ENCODE assay signal across 18 mouse cellular contexts in genomic region chr8:12051357-12051756, GRCm38 (mm10).
DNase-seq lines count a peak whose midpoint lies in the region; ATAC-seq lines count a peak whose summit lies in the region.
"Had no signal": no experiment of that assay in that cellular context is flagged by ENCODE, and none has a peak within 500 bp of the region (broad histone marks: within the 10 kb centered on the region; RNA-seq: fewer than 3 reads in every experiment).

No protein-coding gene starts in this region.

- 0 out of 2 replicates have a peak, but pooled peaks cover 6% of the 10 kb centered on the region for H3K4me1 ChIP-seq in heart, embryonic 10.5 days
- H3K4me1 ChIP-seq in heart, embryonic 12.5 days (replicated peaks): no peaks in the 10 kb centered on the region
- peaks cover 11% of the 10 kb centered on the region for H3K4me1 ChIP-seq in limb, embryonic 13.5 days
- H3K4me1 ChIP-seq in neural tube, embryonic 15.5 days: peaks cover 11% of the 10 kb centered on the region

- no peaks in the 10 kb centered on the region for H3K9me3 ChIP-seq in heart, embryonic 10.5 days
- no peaks in the 10 kb centered on the region for H3K9me3 ChIP-seq in heart, embryonic 12.5 days (replicated peaks)
- no peaks in the 10 kb centered on the region for H3K9me3 ChIP-seq in limb, embryonic 13.5 days
- H3K9me3 ChIP-seq in neural tube, embryonic 15.5 days (replicated peaks): no peaks in the 10 kb centered on the region
- H3K9me3 ChIP-seq: G1E had no signal

- peaks cover 15% of the 10 kb centered on the region; the same call in 1 of the 2 replicates for H3K27me3 ChIP-seq in heart, embryonic 10.5 days (ENCODE audit: insufficient read depth, poor library complexity, severe bottlenecking)
- H3K27me3 ChIP-seq in heart, embryonic 12.5 days (replicated peaks): peaks cover 6% of the 10 kb centered on the region; the same call in 1 of the 2 replicates
- peaks cover 3% of the 10 kb centered on the region; the same call in 1 of the 2 replicates for H3K27me3 ChIP-seq in limb, embryonic 13.5 days
- peaks cover 35% of the 10 kb centered on the region; the same call in 1 of the 2 replicates for H3K27me3 ChIP-seq in neural tube, embryonic 15.5 days (replicated peaks)

- 56% methylated on average over 12 of the region's 12 CpGs for WGBS in heart, embryonic 10.5 days
- 56% methylated on average over 12 of the region's 12 CpGs for WGBS in heart, embryonic 12.5 days
- WGBS in limb, embryonic 13.5 days: 27% methylated on average over 12 of the region's 12 CpGs
- WGBS in neural tube, embryonic 15.5 days: 25% methylated on average over 12 of the region's 12 CpGs

- 0 out of 2 replicates have a peak overlapping the region, but pooled peaks have one; percentile 13 for H3K27ac ChIP-seq in heart, embryonic 10.5 days
- H3K27ac ChIP-seq in heart, embryonic 12.5 days (ENCODE audit: poor library complexity, severe bottlenecking): no peak overlapping the region
- H3K27ac ChIP-seq in limb, embryonic 13.5 days: no peak overlapping the region
- no peak overlapping the region for H3K27ac ChIP-seq in neural tube, embryonic 15.5 days (replicated peaks)
- H3K27ac ChIP-seq: gastrocnemius, adult 2 months; layer of hippocampus, adult 2 months; liver, embryonic 14.5 days had no signal

- H3K9ac ChIP-seq in heart, embryonic 12.5 days: no peak overlapping the region
- peak overlapping the region; percentile 19; the same call in 1 of the 2 replicates for H3K9ac ChIP-seq in limb, embryonic 13.5 days
- H3K9ac ChIP-seq in neural tube, embryonic 15.5 days (replicated peaks): no peak overlapping the region
- H3K9ac ChIP-seq: liver, embryonic 14.5 days had no signal

- H3K36me3 ChIP-seq in heart, embryonic 10.5 days: no peaks in the 10 kb centered on the region
- H3K36me3 ChIP-seq in heart, embryonic 12.5 days: no peaks in the 10 kb centered on the region
- no peaks in the 10 kb centered on the region for H3K36me3 ChIP-seq in limb, embryonic 13.5 days
- no peaks in the 10 kb centered on the region for H3K36me3 ChIP-seq in neural tube, embryonic 15.5 days
- H3K36me3 ChIP-seq: G1E had no signal

- DNase-seq in heart, embryonic 10.5 days (ENCODE audit: low spot score): no peak
- peak; percentile 5 for DNase-seq in forelimb bud, embryonic 11.5 days (ENCODE audit: low read depth, low spot score)
- no peak for DNase-seq in testis, postnatal 10 days (ENCODE audit: low spot score)
- DNase-seq in kidney, postnatal 10 days: no peak
- DNase-seq in adrenal gland, postnatal 14 days: no peak
- DNase-seq: adrenal gland, postnatal 25 days; B cell, adult 2 months; cerebellum, postnatal 36 days; gastrocnemius, adult 2 months; kidney, adult 9 months; lung, postnatal 10 days; thymus, adult 18-20 months had no signal

- H3K4me2 ChIP-seq in heart, embryonic 12.5 days: no peak overlapping the region
- no peak overlapping the region for H3K4me2 ChIP-seq in limb, embryonic 13.5 days (replicated peaks)
- H3K4me2 ChIP-seq in neural tube, embryonic 15.5 days: no peak overlapping the region

- H3K4me3 ChIP-seq in heart, embryonic 10.5 days: no peak overlapping the region
- no peak overlapping the region for H3K4me3 ChIP-seq in heart, embryonic 12.5 days
- H3K4me3 ChIP-seq in limb, embryonic 13.5 days: no peak overlapping the region
- H3K4me3 ChIP-seq in neural tube, embryonic 15.5 days (replicated peaks): no peak overlapping the region
- H3K4me3 ChIP-seq: gastrocnemius, adult 2 months; layer of hippocampus, adult 2 months had no signal

- no peak for ATAC-seq in heart, embryonic 12.5 days (ENCODE audit: insufficient number of reproducible peaks, low FRiP score)
- ATAC-seq in limb, embryonic 13.5 days (ENCODE audit: low FRiP score, low read depth): 0 out of 2 replicates have a peak, but pooled peaks have one; percentile 32
- 0 out of 2 replicates have a peak, but pooled peaks have one; percentile 21 for ATAC-seq in neural tube, embryonic 15.5 days (ENCODE audit: low FRiP score)
